Mouse (Mus musculus): ENCODE data around the gene Sec23a.

- TF ChIP-seq POLR2A (IDR thresholded peaks at IDR 0.05; ENCODE audit: extremely low read depth, insufficient read depth, low read length) (no peak), CTCF (IDR thresholded peaks at IDR 0.05; ENCODE audit: low read depth, low read length) (no peak)
Measured at GRCm38 (mm10) chr12:59052470-59052869, 40.7 kb upstream of the Sec23a start.
